ENCODE assay signal across 8 mouse cellular contexts in the genomic region with DNA sequence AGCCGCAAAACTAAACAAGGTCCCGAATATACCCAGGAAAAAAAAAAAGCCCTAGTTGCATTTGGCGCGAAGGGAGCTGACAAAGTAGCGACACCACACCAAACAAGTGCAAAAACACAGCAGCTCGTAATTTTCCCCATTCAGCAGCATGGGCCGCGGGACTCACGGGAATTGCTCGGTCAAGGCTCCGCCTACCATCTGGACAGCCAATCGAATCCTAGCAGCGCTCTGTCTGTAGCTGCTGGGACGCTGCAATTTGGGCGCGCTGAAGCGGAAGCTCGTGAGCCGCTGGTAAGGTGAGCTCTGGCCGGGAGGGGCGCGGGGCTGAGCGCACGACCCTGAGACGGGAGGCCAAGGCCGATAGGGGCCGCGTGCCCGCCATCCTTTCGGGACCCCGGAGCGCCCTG. TPM values are rescaled to one million over a fixed set of nuclear protein-coding genes. Genes with fewer than 3 reads are reported as not detected.
A peak's percentile ranks its signal among the peaks of the same experiment; 100 is the strongest.
DNase-seq lines count a peak whose midpoint lies in the region; ATAC-seq and TF ChIP-seq lines count a peak whose summit lies in the region.

A gene (plus strand): TSS at position 231 of the 407 bp plus-strand sequence.

- H3K4me3 ChIP-seq in embryonic facial prominence, embryonic 14.5 days (ENCODE audit: low read depth, low read length) = peak within 1 kb of the TSS; percentile 71
- H3K4me3 ChIP-seq in heart, adult 2 months = peak within 1 kb of the TSS; percentile 72
- H3K4me3 ChIP-seq in limb, embryonic 13.5 days = peak within 1 kb of the TSS; percentile 67
- H3K4me3 ChIP-seq in midbrain, embryonic 16.5 days (ENCODE audit: low read depth, low read length) = peak within 1 kb of the TSS; percentile 72

- no peaks in the 10 kb centered on the region for H3K27me3 ChIP-seq in embryonic facial prominence, embryonic 14.5 days (replicated peaks; ENCODE audit: control insufficient read depth, insufficient read depth, low read length)
- no peaks in the 10 kb centered on the region for H3K27me3 ChIP-seq in heart, adult 2 months (ENCODE audit: control insufficient read depth, insufficient read depth, low read length)
- H3K27me3 ChIP-seq in limb, embryonic 13.5 days = no peaks in the 10 kb centered on the region
- H3K27me3 ChIP-seq in midbrain, embryonic 16.5 days (ENCODE audit: control insufficient read depth, insufficient read depth, low read depth, low read length) = no peaks in the 10 kb centered on the region

- peak; percentile 62 for TF ChIP-seq POLR2A in heart, adult 2 months (IDR thresholded peaks at IDR 0.05; ENCODE audit: insufficient read depth, low read depth, low read length)

- intact Hi-C loops in heart, adult 2 months (cut with DNase I) = loop anchor here (2.0 to 5.0 kb wide), 2 partner anchors 62 to 138 kb away; a partner anchor contains a TSS

- peak within 1 kb of the TSS; percentile 73 for H3K4me2 ChIP-seq in embryonic facial prominence, embryonic 14.5 days (ENCODE audit: low read depth, low read length)
- H3K4me2 ChIP-seq in limb, embryonic 13.5 days (replicated peaks) = peak within 1 kb of the TSS; percentile 70
- H3K4me2 ChIP-seq in midbrain, embryonic 16.5 days (ENCODE audit: low read length) = peak within 1 kb of the TSS; percentile 68

- no peaks in the 10 kb centered on the region for H3K9me3 ChIP-seq in embryonic facial prominence, embryonic 14.5 days (ENCODE audit: control insufficient read depth, low read length)
- H3K9me3 ChIP-seq in limb, embryonic 13.5 days = no peaks in the 10 kb centered on the region
- no peaks in the 10 kb centered on the region for H3K9me3 ChIP-seq in midbrain, embryonic 16.5 days (replicated peaks; ENCODE audit: control insufficient read depth, low read length, poor library complexity, severe bottlenecking)

- peak; percentile 97 for DNase-seq in 3T3-L1 (ENCODE audit: low read depth, low spot score)
- peak; percentile 64 to 69 for DNase-seq in adrenal gland, postnatal 4 days (ENCODE audit: low spot score in 2 of 2)
- peak; percentile 97 for DNase-seq in embryonic facial prominence, embryonic 14.5 days (ENCODE audit: low spot score)
- peak; percentile 90 to 92 for DNase-seq in heart, adult 2 months
- DNase-seq in kidney, adult 8-10 months = peak; percentile 90 to 93
- peak; percentile 76 to 90 for DNase-seq in spleen, postnatal 10 days (ENCODE audit: low spot score in 2 of 2)

- under 1% methylated on average over 23 of the region's 32 CpGs for WGBS in embryonic facial prominence, embryonic 14.5 days
- under 1% methylated on average over 32 of the region's 32 CpGs for WGBS in heart, adult 2 months
- WGBS in limb, embryonic 13.5 days = under 1% methylated on average over 30 of the region's 32 CpGs
- under 1% methylated on average over 32 of the region's 32 CpGs for WGBS in midbrain, embryonic 16.5 days

- 0 out of 2 replicates have a peak, but pooled peaks cover 3% of the 10 kb centered on the region for H3K4me1 ChIP-seq in embryonic facial prominence, embryonic 14.5 days (ENCODE audit: control insufficient read depth, insufficient read depth, low read length)
- peaks cover 7% of the 10 kb centered on the region for H3K4me1 ChIP-seq in heart, adult 2 months (ENCODE audit: control insufficient read depth, insufficient read depth, low read length)
- peaks cover 12% of the 10 kb centered on the region for H3K4me1 ChIP-seq in limb, embryonic 13.5 days
- peaks cover 11% of the 10 kb centered on the region; the same call in 1 of the 2 replicates for H3K4me1 ChIP-seq in midbrain, embryonic 16.5 days (ENCODE audit: control insufficient read depth, insufficient read depth, low read length)

- H3K27ac ChIP-seq in embryonic facial prominence, embryonic 14.5 days (replicated peaks; ENCODE audit: low read depth, low read length) = peak within 1 kb of the TSS; percentile 74
- peak within 1 kb of the TSS; percentile 80 for H3K27ac ChIP-seq in heart, adult 2 months
- peak within 1 kb of the TSS; percentile 73; the same call in 1 of the 2 replicates for H3K27ac ChIP-seq in limb, embryonic 13.5 days
- peak within 1 kb of the TSS; percentile 62; the same call in 1 of the 2 replicates for H3K27ac ChIP-seq in midbrain, embryonic 16.5 days (ENCODE audit: low read length)

- ATAC-seq in embryonic facial prominence, embryonic 14.5 days (ENCODE audit: low read depth) = peak; percentile 99
- ATAC-seq in limb, embryonic 13.5 days (ENCODE audit: low FRiP score, low read depth) = peak; percentile 100
- peak; percentile 100 for ATAC-seq in midbrain, embryonic 16.5 days

- peak; percentile 20; the same call in 1 of the 2 replicates for TF ChIP-seq CTCF in heart, adult 2 months (IDR thresholded peaks at IDR 0.05)

- 0 out of 2 replicates have a peak, but pooled peaks cover 2% of the 10 kb centered on the region for H3K79me2 ChIP-seq in heart, adult 2 months (replicated peaks; ENCODE audit: control insufficient read depth, insufficient read depth, low read length)

- TF ChIP-seq EP300 in heart, adult 2 months (IDR thresholded peaks at IDR 0.05; ENCODE audit: insufficient read depth, low read depth, low read length) = no peak

- peak within 1 kb of the TSS; percentile 80 for H3K9ac ChIP-seq in embryonic facial prominence, embryonic 14.5 days (ENCODE audit: low read depth, low read length)
- peak within 1 kb of the TSS; percentile 85 for H3K9ac ChIP-seq in heart, adult 2 months (ENCODE audit: low read depth, low read length)
- peak within 1 kb of the TSS; percentile 81 for H3K9ac ChIP-seq in limb, embryonic 13.5 days
- H3K9ac ChIP-seq in midbrain, embryonic 16.5 days (ENCODE audit: low read depth, low read length) = peak within 1 kb of the TSS; percentile 79

- peaks cover 15% of the 10 kb centered on the region; the same call in 1 of the 2 replicates for H3K36me3 ChIP-seq in embryonic facial prominence, embryonic 14.5 days (ENCODE audit: control insufficient read depth, insufficient read depth, low read length)
- no peaks in the 10 kb centered on the region for H3K36me3 ChIP-seq in heart, adult 2 months (ENCODE audit: control insufficient read depth, insufficient read depth, low read length)
- peaks cover 10% of the 10 kb centered on the region for H3K36me3 ChIP-seq in limb, embryonic 13.5 days
- H3K36me3 ChIP-seq in midbrain, embryonic 16.5 days (ENCODE audit: control insufficient read depth, insufficient read depth, low read length) = no peaks in the 10 kb centered on the region

RNA-seq across cellular contexts. Expression of the gene that starts here (rescaled TPM):
- 10 to 100 TPM; 41.1 to 44.2 TPM for total RNA-seq in adrenal gland, postnatal 4 days (2021)
- 46.0 and 50.0 TPM in 2 replicates for polyA plus RNA-seq in embryonic facial prominence, embryonic 14.5 days (2014; fragmentation: Nextera tagmentation; extraction: Ambion mirVana)
- 10 to 100 TPM; 16.3 to 20.0 TPM for total RNA-seq in heart, adult 2 months (2021)
- polyA plus RNA-seq in heart, adult 2 months (2012; rRNA removed) = 9.0 and 15.9 TPM in 2 replicates
- 44.3 and 45.6 TPM in 2 replicates for polyA plus RNA-seq in limb, embryonic 13.5 days (2015; fragmentation: Nextera tagmentation; extraction: Ambion mirVana)
- 29.7 and 30.1 TPM in 2 replicates for polyA plus RNA-seq in midbrain, embryonic 16.5 days (2015; fragmentation: Nextera tagmentation; extraction: Ambion mirVana)

Comparison
In these comparisons a context has a peak if more than half of its experiments do, and no peak if none do; other contexts are left out.
1. Peak in every context shown above with its lines: DNase-seq, ATAC-seq, H3K4me3 ChIP-seq and H3K27ac ChIP-seq.